Comparison of ENCODE assay signal across 1 mouse cellular context in genomic region chr8:70696019-70696885, GRCm38 (mm10).
TF ChIP-seq lines count a peak whose summit lies in the region.

No protein-coding gene starts in this region.

TF ChIP-seq in CH12.LX, 34 proteins besides CTCF, POLR2A, EP300 and RAD21:
- TF ChIP-seq TBP (conservative IDR thresholded peaks at IDR 0.05; ENCODE audit: low read depth, low read length) (peak; percentile 58; the same call in 1 of the 2 replicates), HCFC1 (IDR thresholded peaks at IDR 0.05; ENCODE audit: low read depth, low read length) (no peak; the same call in 1 of the 2 replicates), MAFK (IDR thresholded peaks at IDR 0.05; ENCODE audit: insufficient replicate concordance, low read length) (no peak), TCF12 (IDR thresholded peaks at IDR 0.05; ENCODE audit: low read depth, low read length) (peak; percentile 84), NELFE (IDR thresholded peaks at IDR 0.05; ENCODE audit: low read depth, low read length) (peak; percentile 6; the same call in 1 of the 2 replicates), MAX (IDR thresholded peaks at IDR 0.05; ENCODE audit: low read length) (no peak; the same call in 1 of the 2 replicates), ETS1 (conservative IDR thresholded peaks at IDR 0.05; ENCODE audit: low read depth, low read length) (no peak), SMC3 (IDR thresholded peaks at IDR 0.05; ENCODE audit: low read depth, low read length) (no peak), NRF1 (IDR thresholded peaks at IDR 0.05; ENCODE audit: low read depth, low read length) (peak; percentile 54; the same call in 1 of the 2 replicates), E2F4 (IDR thresholded peaks at IDR 0.05; ENCODE audit: insufficient replicate concordance, low read depth, low read length) (no peak), KAT2A (IDR thresholded peaks at IDR 0.05; ENCODE audit: insufficient replicate concordance, low read length) (no peak), MAZ (IDR thresholded peaks at IDR 0.05; ENCODE audit: low read depth, low read length) (peak; percentile 52), USF2 (conservative IDR thresholded peaks at IDR 0.05; ENCODE audit: low read depth, low read length) (no peak), UBTF (IDR thresholded peaks at IDR 0.05; ENCODE audit: low read depth, low read length) (no peak; the same call in none of the 2 replicates), CHD2 (IDR thresholded peaks at IDR 0.05; ENCODE audit: low read length) (peak; percentile 88), IRF4 (IDR thresholded peaks at IDR 0.05; ENCODE audit: low read depth, low read length) (peak; percentile 11; the same call in 1 of the 2 replicates), BHLHE40 (IDR thresholded peaks at IDR 0.05; ENCODE audit: low read depth, low read length) (peak; percentile 36; the same call in 1 of the 2 replicates)
